Mouse (Mus musculus): ENCODE measurements around the gene Fam193b. TPM values are rescaled to one million over a fixed set of nuclear protein-coding genes. Genes with fewer than 3 reads are reported as not detected.

Gene Fam193b
- total RNA-seq, 4 experiments from 2014 or later = 47.1 to 102 (median 72.8) TPM

DNA sequence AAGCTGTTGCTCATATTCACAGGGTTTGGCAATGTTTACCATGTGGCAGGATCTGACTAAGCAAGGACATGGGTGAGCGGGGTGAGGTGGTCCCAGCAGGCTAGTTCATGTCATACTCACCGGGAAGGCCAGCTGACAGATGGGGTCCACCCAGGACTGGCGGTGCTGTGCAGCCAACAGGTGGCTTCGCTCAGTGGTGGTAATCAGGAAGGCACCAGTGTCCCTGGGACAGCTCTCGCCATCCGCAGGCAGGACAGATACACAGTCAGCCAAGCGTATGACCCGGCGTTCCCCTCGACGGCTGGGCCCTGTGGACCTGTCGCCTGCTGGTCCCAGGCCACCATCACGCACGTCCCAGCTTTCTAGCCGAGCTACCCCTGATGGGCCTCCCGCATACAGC, 43.7 kb downstream of the Fam193b start:
- no peak for DNase-seq

DNA sequence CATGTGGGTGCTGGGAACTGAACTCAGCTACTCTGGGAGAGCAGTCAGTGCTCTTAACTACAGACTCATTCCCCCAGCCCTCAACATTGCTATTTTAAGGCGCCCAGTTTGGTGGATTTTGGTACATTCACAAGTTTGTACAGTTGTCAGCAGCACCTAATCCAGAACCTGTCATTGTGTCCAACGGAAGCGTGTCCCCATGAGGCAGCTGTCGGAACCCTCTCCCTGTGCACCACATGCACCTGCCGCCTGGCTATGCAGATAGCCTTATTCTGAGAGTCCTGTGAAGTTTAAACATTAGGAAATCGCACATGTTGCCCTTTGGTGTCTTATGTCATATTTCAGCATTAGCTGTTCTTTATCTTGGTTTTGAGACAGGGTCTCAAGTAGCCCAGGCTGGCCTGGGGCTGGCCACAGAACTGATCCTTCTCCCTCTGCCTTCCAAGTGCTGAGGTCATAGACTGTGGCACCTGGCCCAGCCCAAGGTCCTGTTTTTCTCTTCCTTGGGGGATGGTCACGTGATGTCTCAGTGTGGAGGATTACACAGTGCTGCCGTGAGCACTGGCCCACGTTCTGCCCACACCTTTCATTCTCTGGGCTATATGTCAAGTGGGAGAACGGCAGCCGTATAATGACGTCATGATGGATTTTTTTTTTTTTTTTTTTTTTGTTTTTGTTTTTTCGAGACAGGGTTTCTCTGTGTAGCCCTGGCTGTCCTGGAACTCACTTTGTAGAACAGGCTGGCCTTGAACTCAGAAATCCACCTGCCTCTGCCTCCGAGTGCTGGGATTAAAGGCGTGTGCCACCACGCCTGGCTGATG, 45.0 kb downstream of the Fam193b start:
- no peak for DNase-seq

DNA sequence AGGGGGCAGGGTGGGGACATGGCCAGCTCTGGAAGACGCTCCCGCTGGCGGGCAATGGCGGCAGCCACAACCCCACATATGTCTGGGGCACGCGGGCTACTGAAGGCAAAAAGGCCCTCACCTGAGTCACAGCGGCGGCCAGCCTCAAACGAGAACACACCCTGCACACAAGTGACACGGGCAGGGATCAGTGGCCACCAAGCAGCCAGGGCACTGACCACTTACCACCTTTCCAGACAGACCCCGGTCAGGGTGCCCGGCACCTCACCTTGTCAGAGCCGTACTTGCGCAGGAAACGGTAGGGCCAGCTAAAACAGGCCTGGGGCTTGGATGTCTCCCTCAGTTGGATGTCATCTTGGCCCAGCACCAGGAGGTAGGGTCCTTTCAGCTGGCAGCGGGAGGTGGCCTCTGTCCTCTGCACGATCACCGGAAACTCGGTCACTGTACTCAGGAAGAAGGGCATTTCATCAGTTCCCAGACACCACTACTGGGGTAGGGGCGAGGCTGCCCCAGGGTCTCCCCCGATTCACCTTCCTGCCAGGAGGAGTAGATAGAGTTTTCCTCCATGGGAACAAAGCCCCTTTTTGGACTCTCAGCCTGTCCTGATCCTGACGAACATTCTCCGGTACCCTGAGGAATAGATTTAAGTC, 46.8 kb downstream of the Fam193b start:
- DNase-seq = no peak

DNA sequence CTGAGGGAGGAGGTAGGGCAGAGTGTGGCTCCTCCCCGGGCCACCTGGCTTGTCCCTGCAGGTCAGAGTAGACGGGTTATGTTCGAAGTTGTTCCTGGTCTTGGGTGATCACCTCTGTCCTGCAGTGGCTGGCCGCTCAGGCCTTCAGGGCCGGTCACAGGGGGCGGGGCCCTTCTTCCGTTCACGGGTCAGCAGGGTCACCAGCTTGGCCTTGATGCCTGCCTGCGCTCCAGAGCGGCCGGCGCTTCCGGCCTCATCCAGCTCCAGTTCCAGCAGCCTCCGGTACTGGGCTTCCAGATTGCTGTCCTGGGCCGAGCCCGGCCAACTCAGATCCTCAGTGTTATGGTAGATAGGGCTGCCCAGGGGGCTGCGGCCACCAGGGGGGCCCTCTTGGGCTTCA, 47.6 kb downstream of the Fam193b start:
- no peak for DNase-seq

DNA sequence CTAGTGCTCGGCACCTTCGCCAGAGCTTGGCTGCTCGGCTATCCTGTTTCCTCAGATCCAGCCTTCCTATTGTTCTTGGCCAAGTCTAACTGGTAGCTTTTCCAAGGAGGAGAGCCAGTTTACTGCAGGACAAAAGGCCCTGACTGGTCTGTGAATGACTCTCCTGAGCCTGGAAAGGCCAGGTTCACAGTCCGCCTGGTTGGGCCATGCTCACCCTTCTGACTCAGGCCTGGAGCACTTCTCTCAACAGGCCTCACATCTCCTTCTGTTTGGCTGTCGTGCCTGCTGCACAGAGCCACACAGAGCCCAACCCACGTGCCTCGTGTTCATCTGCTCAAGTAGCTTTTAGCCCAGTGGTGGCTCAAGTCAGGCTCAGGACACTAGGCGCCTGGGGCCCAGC, 48.2 kb downstream of the Fam193b start:
- DNase-seq = no peak

DNA sequence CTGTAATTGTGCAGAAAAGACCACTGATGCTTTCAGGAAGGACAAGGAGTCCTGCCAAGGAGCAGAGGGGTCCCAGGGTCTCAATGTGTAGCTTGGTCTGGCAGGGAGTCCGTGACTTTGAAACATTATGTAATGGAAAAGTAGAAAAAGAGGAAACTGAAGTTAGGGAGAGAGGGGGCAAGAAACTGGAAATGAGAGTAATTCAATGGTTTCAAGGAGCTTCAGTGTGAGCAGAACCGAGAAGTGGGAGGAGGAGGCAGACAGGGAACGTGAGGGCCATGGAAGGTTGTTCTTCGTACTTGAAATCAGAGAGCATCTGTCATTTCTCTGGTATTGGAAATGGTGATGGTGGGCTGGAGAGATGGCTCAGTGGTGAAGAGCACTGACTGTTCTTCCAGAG, 51.3 kb downstream of the Fam193b start:
- DNase-seq = no peak

DNA sequence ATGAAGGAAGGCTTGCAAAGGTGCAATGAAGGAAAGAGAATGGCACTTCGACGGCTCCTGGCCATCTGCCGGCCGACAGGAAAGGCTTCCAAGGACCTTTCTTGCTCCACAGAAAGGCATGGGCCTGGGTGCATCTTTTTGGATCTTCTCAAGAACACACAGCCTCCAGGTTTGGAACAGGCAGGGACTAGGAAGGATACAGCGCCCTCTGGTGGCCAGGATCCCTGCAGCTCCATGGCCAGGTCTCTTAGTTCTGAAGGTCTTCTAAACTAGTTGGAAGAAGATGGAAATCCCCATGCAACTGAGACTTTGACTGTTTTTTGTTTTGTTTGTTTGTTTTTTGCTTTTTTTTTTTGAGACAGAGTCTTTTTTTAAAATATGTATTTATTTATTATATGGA, 54.0 kb downstream of the Fam193b start:
- peak; percentile 72 for DNase-seq

DNA sequence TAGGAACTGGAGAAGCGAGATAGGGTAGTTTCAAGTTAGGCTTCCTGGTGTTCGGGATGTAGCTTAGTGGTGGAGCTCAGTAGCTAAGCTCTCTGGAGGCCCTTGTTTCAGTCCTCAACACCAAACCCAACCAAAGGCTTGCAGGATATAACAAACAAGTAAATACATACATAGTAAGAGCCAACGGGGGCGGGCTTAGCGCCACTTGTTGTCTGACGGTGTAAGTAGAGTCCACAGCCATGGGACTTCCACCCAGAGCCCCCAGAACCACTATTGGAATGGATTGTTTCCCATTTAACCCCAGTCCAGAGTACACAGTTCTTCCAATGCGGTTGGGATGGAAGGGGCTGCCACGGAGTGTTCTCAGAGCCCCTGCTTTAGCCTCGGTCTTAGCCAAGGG, 57.1 kb downstream of the Fam193b start:
- DNase-seq = no peak

DNA sequence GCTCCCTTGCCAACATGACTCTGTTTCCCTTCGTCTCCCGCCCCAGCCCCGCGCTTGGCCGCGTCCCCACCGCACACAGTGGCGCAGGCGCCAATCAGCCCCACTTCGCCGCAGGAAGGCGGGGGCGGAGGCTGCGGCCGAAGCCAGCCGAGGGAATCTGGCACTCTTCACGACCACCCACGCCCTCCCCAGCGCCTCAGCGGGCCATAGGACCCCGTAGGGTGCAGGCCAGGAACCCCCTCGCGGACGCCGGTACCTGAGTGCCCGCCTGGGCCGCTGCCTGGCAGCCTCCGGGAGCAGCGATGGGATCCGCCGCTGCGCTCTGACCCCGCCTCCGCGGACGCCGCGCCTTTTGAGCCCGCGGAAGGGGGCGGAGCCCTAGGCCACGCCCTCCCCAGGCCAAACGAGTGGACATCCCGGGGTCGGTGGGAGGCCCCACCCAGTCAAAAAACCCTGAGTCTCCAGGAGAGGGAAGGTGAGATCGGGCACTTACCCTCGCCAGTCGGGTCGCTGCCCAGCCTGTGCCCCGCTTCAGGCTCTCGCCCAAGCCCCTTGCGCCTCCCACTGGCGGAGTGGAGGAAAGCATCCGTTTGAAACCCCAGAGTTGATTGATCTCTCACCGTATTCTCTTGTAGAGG, 57.7 kb downstream of the Fam193b start, which contains the start of gene Pdlim7:
Gene Pdlim7 (minus strand): TSS at position 566 of the 638 bp plus-strand sequence.
- DNase-seq = peak; percentile 83

DNA sequence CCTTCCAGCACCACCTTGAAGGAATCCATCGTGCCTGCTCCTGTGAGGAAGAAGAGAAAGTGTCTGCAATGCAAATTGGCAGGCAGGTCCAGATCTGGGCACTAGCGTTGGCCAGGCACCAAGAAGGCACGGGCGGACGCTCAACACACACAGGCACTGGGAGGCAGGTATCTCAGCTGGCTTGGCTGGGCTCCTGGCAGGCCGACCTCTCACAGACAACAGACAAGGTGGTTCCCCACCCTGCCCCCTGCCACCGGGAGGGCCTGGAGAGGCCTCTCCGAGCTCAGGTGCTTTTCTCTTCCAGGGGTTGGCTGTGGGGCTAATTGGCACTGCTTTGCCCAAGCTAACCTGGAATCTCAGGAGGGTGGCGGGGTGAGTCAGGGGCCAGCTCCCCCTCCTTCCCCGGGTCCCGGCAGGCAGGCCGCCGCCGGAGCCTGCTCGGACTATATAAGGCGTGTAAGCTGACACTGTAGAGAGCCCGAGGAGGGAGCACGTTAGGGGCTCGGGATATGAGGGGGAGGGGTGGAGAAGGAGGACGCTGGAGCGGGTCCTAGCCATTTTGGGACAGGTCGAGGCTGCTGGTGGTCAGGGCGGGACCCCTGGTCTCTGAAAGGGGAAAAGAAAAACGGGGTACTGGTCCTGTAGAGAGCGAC, 58.4 kb downstream of the Fam193b start:
- no peak for DNase-seq

DNA sequence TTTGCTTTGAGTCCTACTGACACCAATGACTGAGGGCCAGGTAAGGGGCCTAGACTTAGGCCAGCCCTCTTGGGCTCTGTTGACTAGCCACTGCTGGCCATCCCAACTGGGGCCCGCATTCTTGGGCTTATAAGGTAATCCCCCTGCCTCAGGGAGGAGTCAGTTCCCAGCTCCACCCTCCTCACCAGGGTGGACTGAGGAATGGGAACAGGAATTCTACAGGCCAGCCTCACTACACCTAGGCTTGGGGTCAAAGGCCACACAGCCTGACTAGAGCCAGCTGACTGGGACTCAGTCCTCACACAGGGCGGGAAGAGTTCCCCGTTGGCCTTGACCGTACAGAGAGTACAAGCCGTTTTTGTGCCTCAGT, 59.4 kb downstream of the Fam193b start:
- DNase-seq = no peak

DNA sequence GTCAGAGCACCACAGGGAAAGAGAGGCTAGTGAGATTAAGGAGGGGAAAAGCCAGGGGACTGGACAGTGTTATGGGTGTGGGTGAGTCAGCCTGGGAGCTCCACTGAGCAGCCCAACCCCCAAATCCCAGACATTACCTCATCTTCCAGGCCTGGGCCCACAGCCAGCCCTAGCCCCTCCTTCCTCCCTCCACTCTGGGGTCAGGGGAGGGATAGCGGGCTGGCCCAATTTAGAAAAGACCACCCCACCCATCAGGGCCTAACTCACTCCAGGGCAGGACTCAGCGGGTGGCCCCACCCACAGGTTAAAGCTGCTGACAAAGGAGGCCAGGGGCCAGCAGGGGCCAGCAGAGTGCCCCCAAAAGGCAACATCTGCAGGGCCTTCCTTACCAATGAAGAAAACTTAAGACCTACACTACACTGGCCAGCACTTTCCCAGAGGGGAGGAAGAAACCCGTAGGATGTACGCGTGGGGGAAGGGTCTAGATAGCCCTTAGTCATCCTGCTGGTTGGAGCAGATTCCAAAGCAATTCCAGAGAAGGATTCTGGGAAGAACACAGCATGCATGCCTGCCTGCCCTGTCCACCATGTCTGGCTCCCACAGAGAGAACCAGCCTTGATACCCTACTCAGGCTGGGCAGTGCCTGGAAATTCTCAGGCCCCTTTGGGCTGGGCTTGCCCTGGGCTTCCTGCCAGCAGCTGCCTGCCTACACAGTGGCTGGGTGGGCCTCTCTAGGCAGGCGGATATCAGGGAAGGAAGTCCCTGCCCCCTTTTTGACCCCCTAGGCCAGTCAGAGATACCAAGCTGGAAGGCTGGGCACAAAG, 60.0 kb downstream of the Fam193b start:
- peak; percentile 63 for DNase-seq

DNA sequence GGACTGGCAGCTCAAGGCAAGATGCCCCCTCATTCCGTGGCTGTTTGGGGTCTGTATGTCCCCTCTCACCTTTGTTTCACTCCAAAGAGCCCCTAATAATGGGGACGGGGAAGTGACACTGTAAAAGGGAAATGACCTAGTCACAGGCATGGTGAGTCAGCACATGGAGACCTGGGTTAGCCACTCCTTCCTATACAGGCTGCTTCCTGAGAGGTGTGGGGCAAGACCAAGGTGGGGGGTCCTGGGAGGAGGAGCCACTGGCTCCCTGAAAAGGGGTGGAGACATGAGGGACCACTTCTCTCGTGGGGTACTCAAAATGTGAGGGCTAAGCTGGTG, 60.6 kb downstream of the Fam193b start:
- DNase-seq = no peak

DNA sequence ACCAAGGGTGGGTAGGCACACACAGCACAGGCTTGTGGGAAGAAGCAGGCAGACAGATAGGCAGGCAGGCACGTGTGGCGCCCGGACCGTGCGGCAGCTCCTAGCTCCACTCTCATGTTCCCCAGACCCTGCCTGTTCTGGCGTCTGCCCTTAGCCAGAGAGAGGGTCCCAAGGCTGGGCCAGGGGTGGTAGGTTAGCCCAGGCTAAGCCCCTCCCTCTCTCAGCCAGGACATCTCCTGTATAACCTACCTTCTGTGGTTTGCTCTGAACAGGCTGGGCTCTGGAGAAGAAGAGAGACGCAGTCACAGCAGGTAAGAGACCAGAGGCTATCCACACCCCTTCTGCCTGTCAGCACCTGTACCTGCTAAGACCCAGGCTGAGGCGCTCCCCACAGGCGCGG, 62.4 kb downstream of the Fam193b start:
- DNase-seq = no peak

DNA sequence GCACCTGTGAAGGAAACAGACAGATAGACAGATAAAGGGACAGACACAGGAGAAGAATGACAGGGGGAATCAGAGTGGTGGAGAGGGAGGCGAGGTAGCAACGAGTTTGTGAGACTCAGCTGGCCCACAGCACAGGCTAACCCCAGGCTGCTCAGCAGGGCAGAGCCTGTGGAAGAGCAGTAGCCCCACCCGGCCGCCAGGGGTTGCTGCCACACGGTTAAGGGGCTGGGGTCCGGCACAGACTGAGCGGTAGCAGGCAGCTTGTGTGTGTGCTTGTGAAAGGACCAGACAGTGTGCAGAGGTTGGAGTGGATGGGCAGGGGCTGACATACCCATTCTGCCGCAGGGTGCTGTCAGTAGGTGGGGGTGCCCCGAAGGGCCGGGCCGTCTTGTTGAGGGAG, 63.0 kb downstream of the Fam193b start:
- no peak for DNase-seq

DNA sequence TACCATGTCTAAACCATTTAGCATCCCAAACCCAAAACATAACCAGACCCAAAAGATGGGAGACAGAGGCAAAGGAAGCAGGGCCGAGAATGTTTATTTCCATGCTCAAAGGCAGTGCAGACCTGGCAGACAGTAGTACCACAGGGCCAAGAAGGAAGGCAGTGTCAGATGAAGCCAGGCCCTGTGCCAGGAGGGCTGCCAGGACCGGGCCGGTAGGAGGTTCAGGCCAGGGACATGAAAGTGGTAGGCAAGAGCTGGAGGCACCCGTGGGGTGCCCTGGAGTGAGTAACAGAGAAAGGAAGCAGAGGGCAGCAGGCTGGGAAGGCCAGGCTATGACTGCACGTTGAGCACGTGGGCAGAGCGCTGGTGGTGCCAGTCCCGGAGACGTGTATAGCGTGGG, 64.2 kb downstream of the Fam193b start:
- DNase-seq = no peak

DNA sequence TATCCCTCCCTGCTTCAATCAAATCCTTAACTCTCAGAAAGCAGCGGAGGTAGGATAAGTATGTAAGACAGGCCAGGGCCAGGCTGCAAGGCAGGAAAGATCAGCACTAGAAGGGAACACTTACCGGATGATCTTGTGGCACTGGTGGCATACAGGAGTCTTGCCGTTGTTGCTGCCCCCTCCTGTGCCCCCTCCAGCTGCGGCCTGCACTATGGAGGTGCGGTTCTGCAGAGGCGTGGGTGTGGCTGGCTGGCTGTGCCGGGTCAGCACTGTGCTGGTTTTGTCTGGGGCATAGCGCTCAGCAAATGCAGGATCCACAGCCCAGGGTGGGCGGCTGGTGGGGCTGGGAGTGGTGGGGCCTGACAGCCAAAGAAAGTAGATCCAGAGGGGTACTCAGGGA, 65.1 kb downstream of the Fam193b start:
- no peak for DNase-seq

DNA sequence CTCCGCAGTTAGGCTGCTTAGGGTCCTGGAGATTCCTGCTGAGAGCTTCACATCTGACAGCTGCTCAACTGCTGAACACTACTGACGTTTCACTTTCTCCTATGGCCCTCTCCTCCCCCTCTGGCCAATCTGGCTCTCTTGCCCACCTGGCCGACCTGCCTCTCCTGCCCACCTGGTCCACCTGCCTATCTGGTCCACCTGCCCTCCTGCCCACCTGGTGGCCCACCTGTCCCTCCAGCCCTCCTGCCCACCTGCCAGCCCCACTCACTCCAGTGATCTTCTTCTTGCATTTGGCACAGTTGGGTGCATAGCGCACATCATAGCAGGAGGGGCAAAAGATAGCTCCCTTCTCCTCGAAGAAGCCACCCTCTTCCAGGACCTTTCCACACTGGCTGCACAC, 66.5 kb downstream of the Fam193b start:
- no peak for DNase-seq

DNA sequence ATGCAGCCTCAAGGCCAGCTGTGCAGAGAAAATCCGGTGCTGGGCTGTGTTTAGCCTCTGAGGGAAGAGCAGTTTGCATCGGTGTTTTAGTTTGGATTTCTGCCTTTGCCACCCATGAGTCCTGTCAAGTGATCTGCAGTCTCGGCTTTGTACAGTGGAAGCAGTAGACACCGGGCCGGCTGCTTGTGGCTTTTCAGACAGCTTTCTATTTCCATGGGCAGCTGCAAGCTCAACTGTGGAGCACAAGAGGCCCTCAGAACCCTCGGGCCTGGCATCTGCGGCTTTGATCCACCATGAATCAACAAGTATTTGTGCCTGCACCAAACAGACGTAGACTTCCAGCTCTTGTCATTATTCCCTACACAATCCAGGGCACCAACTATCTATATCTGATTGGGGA, 68.5 kb downstream of the Fam193b start:
- DNase-seq = no peak

DNA sequence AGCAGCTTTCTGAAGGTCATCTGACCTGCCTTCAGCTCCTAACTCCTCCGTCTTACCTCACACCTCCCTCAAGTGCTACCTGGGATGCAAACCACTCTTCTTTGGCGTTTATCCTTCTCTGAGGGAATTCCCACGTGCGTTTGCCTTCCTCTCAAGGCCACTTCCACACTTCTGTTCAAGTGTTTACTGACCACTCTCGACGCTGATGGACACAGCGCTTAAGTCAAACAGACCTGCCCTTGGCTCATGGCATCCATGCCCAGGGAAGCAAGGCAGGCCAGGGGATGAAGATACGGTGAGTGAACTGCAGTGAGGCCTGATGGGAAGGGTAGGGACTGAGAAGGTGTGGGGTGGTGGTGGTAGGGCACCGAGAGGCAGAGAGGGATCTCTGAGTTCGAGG, 70.3 kb downstream of the Fam193b start:
- no peak for DNase-seq

DNA sequence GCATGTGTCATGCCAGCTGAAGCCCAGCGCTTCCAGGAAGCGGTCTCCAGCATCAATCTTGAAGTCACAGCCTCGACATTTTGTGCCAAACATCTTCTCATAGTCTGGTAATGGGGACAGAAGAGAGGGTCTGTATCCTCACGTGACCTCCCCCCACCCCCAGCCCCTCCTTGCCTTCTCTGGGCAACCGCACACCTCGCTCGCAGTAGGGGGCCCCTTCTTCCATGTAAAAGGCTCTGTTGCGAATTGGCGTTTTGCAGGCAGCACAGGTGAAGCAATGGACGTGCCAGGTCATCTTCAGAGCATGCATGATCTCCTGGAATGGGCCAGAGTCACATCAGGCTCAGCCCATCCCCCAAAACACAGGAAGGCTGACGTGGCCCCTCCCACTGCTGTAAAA, 72.0 kb downstream of the Fam193b start:
- no peak for DNase-seq

DNA sequence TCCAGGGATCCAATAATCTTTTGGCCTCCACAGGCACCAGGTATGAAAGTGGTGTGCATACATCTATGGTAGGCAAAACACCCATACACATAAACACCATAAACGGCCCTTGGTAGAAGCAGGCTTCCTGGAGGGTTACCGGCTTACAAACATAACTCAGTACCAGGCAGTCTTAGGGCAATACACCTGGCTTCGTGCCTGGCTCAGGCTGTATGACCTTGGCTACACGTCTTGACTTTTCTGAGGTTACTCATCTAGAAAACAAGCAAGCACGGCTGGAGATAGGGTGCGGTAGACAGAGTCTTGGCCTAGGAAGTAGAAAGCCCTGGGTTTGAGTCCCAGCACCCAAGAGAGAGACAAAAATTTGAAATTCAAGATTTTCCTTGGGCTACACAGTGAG, 74.3 kb downstream of the Fam193b start:
- DNase-seq = no peak

DNA sequence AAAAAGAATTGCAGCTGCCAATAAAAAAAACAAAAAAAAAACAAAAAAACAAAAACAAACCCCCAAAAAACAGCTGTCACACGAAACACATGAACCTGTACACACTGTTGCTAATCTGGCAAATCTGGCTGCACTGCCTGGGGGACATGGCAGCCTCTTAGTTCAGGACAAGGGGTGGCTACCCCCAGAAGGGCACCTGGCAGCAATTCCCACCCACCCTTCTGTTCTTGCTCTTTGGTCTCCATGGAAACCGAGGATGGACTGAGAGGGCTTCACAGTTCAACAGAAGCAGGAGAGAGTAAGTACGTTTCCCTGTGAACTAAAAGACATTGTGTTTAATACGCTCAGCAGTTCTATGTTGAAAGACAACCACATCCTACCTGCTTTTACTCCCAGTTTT, 75.2 kb downstream of the Fam193b start:
- no peak for DNase-seq
